Mouse (Mus musculus) myocyte (in vitro differentiated cells): ENCODE measurements around the gene Gm47969.
"Not testable (repeated sequence)": the region's sequence is repeated elsewhere in the genome, so short reads cannot be mapped to it uniquely, and the experiment has no call there.

Experiments used
- POLR2A ChIP-seq: IDR thresholded peaks from one replicate; pipeline ENCODE4 v1.6.1; 2011; ENCODE audit warnings: low read depth, mild to moderate bottlenecking, control low read depth, moderate library complexity; ENCODE audit not compliant: insufficient read length
- TCF3 ChIP-seq: IDR thresholded peaks from one replicate; pipeline ENCODE4 v1.6.1; 2011; ENCODE audit warnings: low read depth, control low read depth; ENCODE audit not compliant: insufficient read length

GRCm38 (mm10) chr1:83000306-83000705 lies 44.4 kb upstream of the Gm47969 start, which contains the start of gene Gm47959:
- not testable (repeated sequence) for TF ChIP-seq TCF3, POLR2A
